Mouse (Mus musculus): ENCODE results near the gene Bpifa5.

Bpifa5 gene

DNA sequence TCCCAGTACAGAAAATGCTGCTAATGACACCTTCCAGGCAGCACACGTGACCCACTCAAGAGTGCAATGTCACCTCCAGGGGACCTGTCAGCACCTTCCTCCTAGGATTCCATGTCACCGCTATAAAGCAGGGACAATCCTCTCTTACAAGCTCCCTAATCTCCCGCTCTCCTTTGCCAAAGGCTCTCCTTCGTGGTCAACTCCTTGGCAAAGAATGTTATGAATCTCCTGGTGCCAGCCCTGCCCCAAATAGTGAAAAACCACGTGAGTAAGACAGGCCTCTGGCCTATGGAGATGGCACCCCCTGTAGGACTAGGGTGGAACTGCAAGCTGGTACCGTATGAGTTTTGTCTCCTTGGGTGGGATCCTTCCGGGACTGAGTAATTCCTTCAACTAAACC is 44.5 kb downstream of the Bpifa5 start:
- DNase-seq (ENCODE audit: low spot score in 2 of 2) = no peak

- no peak for DNase-seq (ENCODE audit: low spot score in 2 of 2)
Measured at GRCm38 (mm10) chr2:154209112-154209511, 46.7 kb downstream of the Bpifa5 start.

DNA sequence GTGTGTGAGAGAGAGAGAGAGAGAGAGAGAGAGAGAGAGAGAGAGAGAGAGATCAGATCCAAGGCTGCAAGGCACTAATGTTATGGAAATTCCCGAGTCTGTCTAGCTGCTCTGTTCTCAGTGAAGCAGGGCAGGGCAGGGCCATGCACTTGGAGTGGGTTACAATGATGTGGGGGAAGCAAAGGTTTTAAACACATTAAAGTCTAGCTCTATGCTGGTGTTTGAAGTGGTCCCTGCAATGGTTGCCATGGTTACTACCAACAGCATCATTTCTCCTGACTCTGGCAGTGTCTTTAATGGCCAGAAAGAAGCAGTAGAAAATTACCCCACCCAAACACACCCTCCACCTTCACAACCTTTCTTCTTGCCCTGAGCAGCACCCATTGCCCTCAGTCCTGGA is 48.7 kb downstream of the Bpifa5 start:
- DNase-seq (ENCODE audit: low spot score in 2 of 2) = no peak

GRCm38 (mm10) chr2:154211881-154212280 is 49.5 kb downstream of the Bpifa5 start:
- DNase-seq (ENCODE audit: low spot score in 2 of 2) = no peak

DNA sequence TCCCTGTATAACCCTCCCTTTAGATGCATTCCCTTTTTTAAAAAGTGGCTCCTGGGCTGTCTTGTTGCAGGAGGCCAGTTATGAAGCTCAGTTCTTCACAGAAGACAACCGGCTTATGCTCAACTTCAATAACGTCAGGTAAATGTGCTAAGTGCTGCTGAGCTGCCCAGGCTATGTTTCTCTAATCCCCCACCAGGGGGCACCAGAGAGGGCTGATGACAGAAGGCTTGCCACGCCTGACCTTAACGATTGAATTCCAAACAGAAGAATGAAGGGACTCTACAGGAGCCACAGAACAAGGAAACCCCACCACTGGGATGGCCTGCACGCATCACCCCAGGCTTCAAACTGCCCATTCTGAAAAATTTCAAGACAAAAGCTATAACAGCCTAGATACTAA is 52.8 kb downstream of the Bpifa5 start:
- DNase-seq (ENCODE audit: low spot score in 2 of 2) = peak; percentile 20 to 24

All from spleen, postnatal 36 days (tissue).